ENCODE assay signal across 20 mouse cellular contexts in the genomic region with DNA sequence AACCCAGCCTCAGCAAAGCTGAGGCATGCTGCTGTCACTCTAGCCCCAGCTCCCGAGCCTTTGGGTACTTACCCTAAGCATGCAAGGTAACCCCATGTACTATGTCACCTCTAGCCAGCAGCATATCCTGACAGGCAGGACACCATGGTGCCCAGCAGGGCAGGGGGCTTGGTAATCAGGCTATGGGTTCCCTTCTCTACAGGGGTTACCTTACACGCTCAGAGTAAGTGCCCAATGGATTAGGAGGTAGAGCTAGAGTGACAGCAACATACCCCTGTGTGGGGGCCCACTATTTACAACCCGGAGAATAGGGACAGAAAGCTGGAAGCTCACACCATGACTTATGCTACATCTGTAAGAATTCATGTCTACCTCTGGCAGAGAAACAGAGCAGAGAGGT. TPM values are rescaled to one million over a fixed set of nuclear protein-coding genes. Genes with fewer than 3 reads are reported as not detected.
DNase-seq lines count a peak whose midpoint lies in the region; ATAC-seq and TF ChIP-seq lines count a peak whose summit lies in the region.
"Had no signal": no experiment of that assay in that cellular context is flagged by ENCODE, and none has a peak within 500 bp of the region (broad histone marks: within the 10 kb centered on the region; RNA-seq: fewer than 3 reads in every experiment).

No protein-coding gene starts in this region.

- no peak overlapping the region for H3K4me3 ChIP-seq in midbrain, embryonic 15.5 days
- H3K4me3 ChIP-seq in midbrain, postnatal 0 days (ENCODE audit: low read depth, low read length) = no peak overlapping the region

- 94% methylated on average over 3 of the region's 3 CpGs for WGBS in midbrain, embryonic 15.5 days
- 91% methylated on average over 3 of the region's 3 CpGs for WGBS in midbrain, postnatal 0 days

- peak; percentile 52; the same call in 1 of the 2 replicates for ATAC-seq in midbrain, embryonic 15.5 days (replicated peaks)
- no peak for ATAC-seq in midbrain, postnatal 0 days (ENCODE audit: low FRiP score)
- ATAC-seq: activated CD4-positive, CD25-positive, alpha-beta regulatory T cell, adult 4 months; CD4-positive, CD25-positive, alpha-beta regulatory T cell, adult 4 months; Patski had no signal

- peak; percentile 84 for DNase-seq in heart, adult 11 months
- DNase-seq in heart, adult 8-10 months (ENCODE audit: low spot score) = no peak
- no peak for DNase-seq in midbrain, postnatal 0 days (ENCODE audit: low spot score)
- DNase-seq: adrenal gland, adult 2 months; adrenal gland, adult 8-10 months; adrenal gland, postnatal 10 days; adrenal gland, postnatal 14 days; adrenal gland, postnatal 25 days; adrenal gland, postnatal 36 days; B cell, adult 2 months; cerebellum, adult 11 months; cerebellum, adult 11-12 months; cerebellum, adult 18-20 months had no signal

- no peaks in the 10 kb centered on the region for H3K9me3 ChIP-seq in midbrain, embryonic 15.5 days
- no peaks in the 10 kb centered on the region for H3K9me3 ChIP-seq in midbrain, postnatal 0 days (ENCODE audit: low read length)

- peaks cover 18% of the 10 kb centered on the region; the same call in 1 of the 2 replicates for H3K36me3 ChIP-seq in midbrain, embryonic 15.5 days (replicated peaks)
- H3K36me3 ChIP-seq in midbrain, postnatal 0 days (ENCODE audit: insufficient read depth, low read length) = peaks cover 26% of the 10 kb centered on the region

- no peaks in the 10 kb centered on the region for H3K27me3 ChIP-seq in midbrain, embryonic 15.5 days (replicated peaks)
- H3K27me3 ChIP-seq in midbrain, postnatal 0 days (ENCODE audit: insufficient read depth, low read length) = no peaks in the 10 kb centered on the region
- H3K27me3 ChIP-seq: CH12.LX, Patski had no signal

- no peak overlapping the region for H3K4me2 ChIP-seq in midbrain, embryonic 15.5 days
- no peak overlapping the region for H3K4me2 ChIP-seq in midbrain, postnatal 0 days (ENCODE audit: low read depth, low read length, poor library complexity, severe bottlenecking)

- H3K27ac ChIP-seq in midbrain, embryonic 15.5 days = no peak overlapping the region
- H3K27ac ChIP-seq in midbrain, postnatal 0 days (ENCODE audit: low read depth, low read length) = no peak overlapping the region

- TF ChIP-seq CTCF in midbrain, postnatal 0 days (IDR thresholded peaks at IDR 0.05) = no peak

- H3K9ac ChIP-seq in midbrain, embryonic 15.5 days = no peak overlapping the region
- H3K9ac ChIP-seq in midbrain, postnatal 0 days (replicated peaks; ENCODE audit: low read length, poor library complexity, severe bottlenecking) = no peak overlapping the region

- H3K4me1 ChIP-seq in midbrain, embryonic 15.5 days = no peaks in the 10 kb centered on the region
- H3K4me1 ChIP-seq in midbrain, postnatal 0 days (ENCODE audit: insufficient read depth, low read length) = no peaks in the 10 kb centered on the region

RNA-seq across cellular contexts. Expression of a gene that starts 39.6 kb away (rescaled TPM):
- 1 to 10 TPM in 3 of 4 experiments, under 1 TPM in 1; 0.82 to 4.2 (median 2.5) TPM for total RNA-seq in heart, adult 8-10 months (2022)
- 18.0 and 18.1 TPM in 2 replicates for polyA plus RNA-seq in midbrain, embryonic 15.5 days (2015; fragmentation: Nextera tagmentation; extraction: Ambion mirVana)
- 7.7 and 21.9 TPM in 2 replicates for total RNA-seq in midbrain, postnatal 0 days (2014; rRNA removed)
- polyA plus RNA-seq in midbrain, postnatal 0 days (2015; fragmentation: Nextera tagmentation; extraction: Ambion mirVana) = 12.8 and 14.6 TPM in 2 replicates
- total RNA-seq: CH12.LX, MEL had no signal
- polyA plus RNA-seq: activated CD4-positive, CD25-positive, alpha-beta regulatory T cell, adult 4 months; CD4-positive, CD25-positive, alpha-beta regulatory T cell, adult 4 months; G1E had no signal

RNA-seq across cellular contexts. Expression of a gene that starts 57.6 kb away (rescaled TPM):
- 10 to 100 TPM in 2 of 4 experiments, 1 to 10 TPM in 2; 8.0 to 11.8 (median 10.1) TPM for total RNA-seq in heart, adult 8-10 months (2022)
- 16.4 and 18.6 TPM in 2 replicates for polyA plus RNA-seq in midbrain, embryonic 15.5 days (2015; fragmentation: Nextera tagmentation; extraction: Ambion mirVana)
- total RNA-seq in midbrain, postnatal 0 days (2014; rRNA removed) = 16.8 and 27.8 TPM in 2 replicates
- 19.6 and 20.1 TPM in 2 replicates for polyA plus RNA-seq in midbrain, postnatal 0 days (2015; fragmentation: Nextera tagmentation; extraction: Ambion mirVana)
